ENCODE assay signal across 9 mouse cellular contexts in genomic region chr12:11751471-11751870, GRCm38 (mm10).
"Had no signal": no experiment of that assay in that cellular context is flagged by ENCODE, and none has a peak within 500 bp of the region (broad histone marks: within the 10 kb centered on the region; RNA-seq: fewer than 3 reads in every experiment).

No protein-coding gene starts in this region.

- DNase-seq: kidney, adult 11 months; kidney, adult 8-10 months; kidney, postnatal 10 days; kidney, postnatal 36 days; left cerebral cortex, postnatal 4 days; liver, postnatal 0 days; lung, embryonic 14.5 days; right cerebral cortex, postnatal 25 days; thymus, postnatal 25 days had no signal
